Comparison of ENCODE assay signal across 21 mouse cellular contexts in genomic region chr10:8134398-8134797, GRCm38 (mm10).
A peak's percentile ranks its signal among the peaks of the same experiment; 100 is the strongest.
DNase-seq lines count a peak whose midpoint lies in the region; ATAC-seq and TF ChIP-seq lines count a peak whose summit lies in the region.
"Had no signal": no experiment of that assay in that cellular context is flagged by ENCODE, and none has a peak within 500 bp of the region (broad histone marks: within the 10 kb centered on the region; RNA-seq: fewer than 3 reads in every experiment).

No protein-coding gene starts in this region.

- H3K4me3 ChIP-seq in layer of hippocampus, adult 2 months = no peak overlapping the region
- H3K4me3 ChIP-seq in liver, postnatal 0 days (ENCODE audit: low read depth, low read length) = no peak overlapping the region
- H3K4me3 ChIP-seq: forebrain, embryonic 12.5 days; heart, embryonic 15.5 days; left cerebral cortex, adult 2 months had no signal

- H3K9me3 ChIP-seq in liver, postnatal 0 days (ENCODE audit: low read length) = no peaks in the 10 kb centered on the region
- H3K9me3 ChIP-seq: forebrain, embryonic 12.5 days; heart, embryonic 15.5 days had no signal

- H3K9ac ChIP-seq in liver, postnatal 0 days (replicated peaks) = no peak overlapping the region
- H3K9ac ChIP-seq: forebrain, embryonic 12.5 days; heart, embryonic 15.5 days had no signal

- H3K36me3 ChIP-seq in liver, postnatal 0 days (replicated peaks; ENCODE audit: insufficient read depth, low read length) = no peaks in the 10 kb centered on the region
- H3K36me3 ChIP-seq: forebrain, embryonic 12.5 days; heart, embryonic 15.5 days had no signal

- TF ChIP-seq CTCF in layer of hippocampus, adult 2 months (conservative IDR thresholded peaks at IDR 0.05) = no peak
- no peak for TF ChIP-seq CTCF in liver, postnatal 0 days (IDR thresholded peaks at IDR 0.05; ENCODE audit: low read depth)

- H3K4me1 ChIP-seq in liver, postnatal 0 days (ENCODE audit: insufficient read depth) = peaks cover 7% of the 10 kb centered on the region; the same call in 1 of the 2 replicates

- no peak for DNase-seq in frontal cortex, adult 2 months (ENCODE audit: extremely low spot score in 1 of 2, low spot score in 1 of 2)
- no peak for DNase-seq in layer of hippocampus, adult 2 months (ENCODE audit: low spot score in 2 of 2)
- DNase-seq in layer of hippocampus, postnatal 36 days = no peak
- DNase-seq in 416B (ENCODE audit: low read depth) = peak; percentile 24
- DNase-seq in liver, postnatal 0 days = no peak
- no peak for DNase-seq in gastrocnemius, postnatal 36 days
- DNase-seq: adrenal gland, postnatal 14 days; cerebellum, adult 9-10 months; kidney, adult 18-20 months; layer of hippocampus, adult 9-11 months; right cerebral cortex, postnatal 25 days; spleen, adult 18-20 months had no signal

- 68% methylated on average over 1 of the region's 1 CpGs for WGBS in liver, postnatal 0 days (ENCODE audit: insufficient replicate concordance)

- 0 out of 2 replicates have a peak overlapping the region, but pooled peaks have one; percentile 28 for H3K27ac ChIP-seq in layer of hippocampus, adult 2 months
- H3K27ac ChIP-seq in liver, postnatal 0 days (ENCODE audit: low read depth) = no peak overlapping the region
- H3K27ac ChIP-seq: forebrain, embryonic 12.5 days; heart, embryonic 15.5 days; left cerebral cortex, adult 2 months; macrophage had no signal

- peak; percentile 66 for ATAC-seq in frontal cortex, adult (ENCODE audit: low TSS enrichment)
- ATAC-seq in hematopoietic stem cell, adult 5-6 weeks (replicated peaks in 1 of 2; ENCODE audit: insufficient read depth in 1 of 2, low FRiP score in 2 of 2, low TSS enrichment in 1 of 2, low read depth in 1 of 2, poor library complexity in 2 of 2, severe bottlenecking in 2 of 2) = peak; percentile 55 to 80; a peak in 2 of 4 replicates
- ATAC-seq in liver, postnatal 0 days = no peak
- ATAC-seq: CD4-positive, CD25-positive, alpha-beta regulatory T cell, adult 4 months; inflammation-experienced regulatory T-cells, adult 6 months had no signal

- no peak for TF ChIP-seq EP300 in liver, postnatal 0 days (IDR thresholded peaks at IDR 0.05; ENCODE audit: low read depth)

- intact Hi-C loops in gastrocnemius, postnatal 36 days (cut with DNase I) = no loop called here

- no peak overlapping the region for H3K4me2 ChIP-seq in liver, postnatal 0 days (ENCODE audit: low read depth, low read length)
- H3K4me2 ChIP-seq: forebrain, embryonic 12.5 days; heart, embryonic 15.5 days; midbrain, embryonic 11.5 days had no signal

- H3K27me3 ChIP-seq in liver, postnatal 0 days (ENCODE audit: insufficient read depth, low read length) = no peaks in the 10 kb centered on the region
- H3K27me3 ChIP-seq: heart, embryonic 15.5 days had no signal
